Mouse (Mus musculus) 3T3-L1 (cell line): Measurements from ENCODE around the gene 4930590J08Rik.
"Not testable (repeated sequence)": the region's sequence is repeated elsewhere in the genome, so short reads cannot be mapped to it uniquely, and the experiment has no call there.

Source experiments
- DNase-seq: peaks from one replicate; pipeline ENCODE4 v3.0.0-alpha.2; 2015; ENCODE audit warnings: low read depth, low spot score

4930590J08Rik gene

GRCm38 (mm10) chr6:91902509-91902908 is at the start of gene 4930590J08Rik:
TSS of gene 4930590J08Rik (plus strand) at chr6:91902809.
- not testable (repeated sequence) for DNase-seq

GRCm38 (mm10) chr6:91858339-91858738 is 44.3 kb upstream of the 4930590J08Rik start:
- DNase-seq = no peak

GRCm38 (mm10) chr6:91862848-91863247 is 39.8 kb upstream of the 4930590J08Rik start:
- no peak for DNase-seq

GRCm38 (mm10) chr6:91864595-91864994 is 38.0 kb upstream of the 4930590J08Rik start:
- no peak for DNase-seq

GRCm38 (mm10) chr6:91865601-91866000 is 37.0 kb upstream of the 4930590J08Rik start:
- DNase-seq = no peak

- DNase-seq = no peak
Measured at GRCm38 (mm10) chr6:91868091-91868490, 34.5 kb upstream of the 4930590J08Rik start.

- no peak for DNase-seq
Measured at GRCm38 (mm10) chr6:91872781-91873180, 29.8 kb upstream of the 4930590J08Rik start.

GRCm38 (mm10) chr6:91877885-91878651 is 24.5 kb upstream of the 4930590J08Rik start, which contains the start of gene Ccdc174:
TSS of gene Ccdc174 (plus strand) at chr6:91878053.
- DNase-seq = peak; percentile 99

- DNase-seq = no peak
Measured at GRCm38 (mm10) chr6:91883859-91884258, 18.8 kb upstream of the 4930590J08Rik start.

GRCm38 (mm10) chr6:91889255-91889906 is 13.2 kb upstream of the 4930590J08Rik start:
- no peak for DNase-seq

- no peak for DNase-seq
Measured at GRCm38 (mm10) chr6:91890615-91891014, 12.0 kb upstream of the 4930590J08Rik start.

- no peak for DNase-seq
Measured at GRCm38 (mm10) chr6:91891776-91892175, 10.8 kb upstream of the 4930590J08Rik start.

GRCm38 (mm10) chr6:91896783-91897182 is 5.8 kb upstream of the 4930590J08Rik start:
- no peak for DNase-seq

GRCm38 (mm10) chr6:91901505-91901904 is 1.1 kb upstream of the 4930590J08Rik start:
- peak; percentile 92 for DNase-seq

GRCm38 (mm10) chr6:91914011-91914410 is 11.4 kb downstream of the 4930590J08Rik start:
- no peak for DNase-seq

- no peak for DNase-seq
Measured at GRCm38 (mm10) chr6:91917286-91917685, 14.7 kb downstream of the 4930590J08Rik start.

- no peak for DNase-seq
Measured at GRCm38 (mm10) chr6:91917716-91918115, 15.1 kb downstream of the 4930590J08Rik start.

GRCm38 (mm10) chr6:91931231-91931630 is 28.6 kb downstream of the 4930590J08Rik start:
- DNase-seq = no peak

GRCm38 (mm10) chr6:91938491-91938890 is 35.9 kb downstream of the 4930590J08Rik start:
- no peak for DNase-seq

GRCm38 (mm10) chr6:91948426-91948825 is 45.8 kb downstream of the 4930590J08Rik start:
- no peak for DNase-seq

GRCm38 (mm10) chr6:91958015-91958414 is 55.4 kb downstream of the 4930590J08Rik start:
- not testable (repeated sequence) for DNase-seq

GRCm38 (mm10) chr6:91960028-91960811 is 57.6 kb downstream of the 4930590J08Rik start:
- DNase-seq = no peak
